Mouse (Mus musculus) liver, embryonic 14.5 days (tissue): Measurements from ENCODE around the gene Tspear. TPM values are rescaled to one million over a fixed set of nuclear protein-coding genes. Genes with fewer than 3 reads are reported as not detected.
"Not testable (repeated sequence)": the region's sequence is repeated elsewhere in the genome, so short reads cannot be mapped to it uniquely, and the experiment has no call there.

Experiments
- ATAC-seq: fragments of 200-750 bp; cut with Nextera tagmentation; 2 replicates; pipeline ENCODE4 v1.8.0; 2017; ENCODE audit warnings: moderate number of reproducible peaks, mild to moderate bottlenecking, moderate library complexity; ENCODE audit not compliant: insufficient read depth
- DNase-seq, 3 experiments: peaks; one replicate each; pipeline ENCODE4 v3.0.0-alpha.2; 2012 to 2013; ENCODE audit warnings: low read depth in 3 of 3, low spot score in 3 of 3
- H3K27ac ChIP-seq: fragments of 300-500 bp; sonication (generic); 2 replicates; pipeline ENCODE4 v1.5.1; 2014; ENCODE audit warnings: moderate library complexity, mild to moderate bottlenecking, control low read depth, inconsistent platforms
- H3K27me3 ChIP-seq: fragments of 300-500 bp; sonication (generic); 2 replicates; pipeline ENCODE4 v1.6.1; 2014; ENCODE audit warnings: mild to moderate bottlenecking, low read length, moderate library complexity; ENCODE audit not compliant: control insufficient read depth, insufficient read depth
- H3K36me3 ChIP-seq: fragments of 300-500 bp; sonication (generic); replicated peaks from 2 replicates; pipeline ENCODE4 v1.6.1; 2014; ENCODE audit warnings: low read depth; ENCODE audit not compliant: control insufficient read depth, insufficient read depth
- H3K4me1 ChIP-seq, 2 experiments: fragments of 200-500 bp in 1 of 2; fragments of 300-500 bp in 1 of 2; sonication (generic) in 1 of 2; replicated peaks; 2 replicates each; pipeline ENCODE4 v1.6.1; 2012 to 2014; ENCODE audit warnings: antibody characterized with exemption in 1 of 2, inconsistent platforms in 1 of 2, low read length in 1 of 2; ENCODE audit not compliant: control insufficient read depth in 2 of 2, insufficient read depth in 2 of 2
- H3K4me2 ChIP-seq: fragments of 300-500 bp; sonication (generic); 2 replicates; pipeline ENCODE4 v1.6.1; 2014; ENCODE audit warnings: low read depth, mild to moderate bottlenecking, control low read depth, moderate library complexity
- H3K4me3 ChIP-seq, 2 experiments: fragments of 200-500 bp in 1 of 2; fragments of 300-500 bp in 1 of 2; sonication (generic) in 1 of 2; 2 replicates each; pipeline ENCODE4 v1.5.1; 2012 to 2014; ENCODE audit warnings: low read depth in 2 of 2, low read length in 2 of 2, mild to moderate bottlenecking in 2 of 2, control low read depth in 1 of 2, inconsistent platforms in 1 of 2, moderate library complexity in 1 of 2; ENCODE audit not compliant: insufficient read depth in 1 of 2
- H3K9ac ChIP-seq: fragments of 300-500 bp; sonication (generic); replicated peaks from 2 replicates; pipeline ENCODE4 v1.6.1; 2014; ENCODE audit warnings: mild to moderate bottlenecking, control low read depth, moderate library complexity
- H3K9me3 ChIP-seq: fragments of 300-500 bp; sonication (generic); 2 replicates; pipeline ENCODE4 v1.6.1; 2016; ENCODE audit warnings: low read length, mixed read lengths; ENCODE audit not compliant: control insufficient read depth
- CTCF ChIP-seq: IDR thresholded peaks from 2 replicates; pipeline ENCODE4 v1.5.1; 2016; ENCODE audit warnings: antibody characterized with exemption, low read depth, control low read depth
- EP300 ChIP-seq: IDR thresholded peaks from 2 replicates; pipeline ENCODE4 v1.6.1; 2016; ENCODE audit warnings: antibody characterized with exemption, low read depth
- WGBS: fragments of 180-500 bp; shearing (Covaris S2); extraction: QIAGEN DNeasy Blood & Tissue Kit; methylation state at CpG from one replicate; pipeline ENCODE4 v1.1.7; 2014; ENCODE audit not compliant: insufficient replicate concordance; 5-methylcytosine and 5-hydroxymethylcytosine counted together
- polyA plus RNA-seq, 2 experiments: library from polyadenylated mRNA; depleted of rRNA in 1 of 2; stranded (reverse) in 1 of 2; unstranded in 1 of 2; fragments of >200 nt; fragmentation: Nextera tagmentation in 1 of 2; extraction: Ambion mirVana in 1 of 2; gene quantifications; 2 replicates each; pipeline versions ENCODE4 v1.2.1 to v1.2.3; 2012 to 2014

Gene Tspear
- polyA plus RNA-seq, 2 experiments: 0.03 TPM; not detected in 1

GRCm38 (mm10) chr10:77706326-77706725, 20.0 kb downstream of the Tspear start, which contains the start of gene Gm10272:
Gene Gm10272 (plus strand): TSS chr10:77706626.
- Histone ChIP-seq H3K27me3 (no peaks in the 10 kb centered on the region), H3K4me3 (no peak within 1 kb of the TSS), H3K4me2 (no peak within 1 kb of the TSS), H3K27ac (no peak within 1 kb of the TSS), H3K9me3 (no peaks in the 10 kb centered on the region), H3K4me1 (no peaks in the 10 kb centered on the region), H3K36me3 (no peaks in the 10 kb centered on the region), H3K9ac (no peak within 1 kb of the TSS)
- TF ChIP-seq EP300 (no peak), CTCF (no peak)
- ATAC-seq (no peak), DNase-seq (no peak)
- 78% methylated on average over 1 of the region's 1 CpGs for WGBS

DNA sequence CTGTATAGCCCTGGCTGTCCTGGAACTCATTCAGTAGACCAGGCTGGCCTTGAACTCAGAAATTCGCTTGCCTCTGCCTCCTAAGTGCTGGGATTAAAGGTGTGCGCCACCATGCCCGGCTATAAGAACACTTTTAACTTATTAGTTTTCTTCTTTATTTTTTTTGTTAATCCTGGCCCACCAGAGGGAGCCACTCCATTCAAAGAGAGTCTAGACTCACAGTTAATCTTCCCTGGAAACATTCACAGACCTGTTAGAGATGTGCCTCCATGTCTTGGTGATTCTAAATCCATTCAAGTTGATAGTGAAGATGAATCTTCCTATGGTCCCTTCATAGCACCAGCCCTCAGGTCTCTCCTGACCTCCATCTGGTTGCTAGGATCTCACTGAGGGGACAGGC, 23.5 kb downstream of the Tspear start:
- 59% methylated on average over 3 of the region's 3 CpGs for WGBS
- Histone ChIP-seq H3K27me3 (no peaks in the 10 kb centered on the region), H3K36me3 (no peaks in the 10 kb centered on the region), H3K4me1 (no peaks in the 10 kb centered on the region), H3K4me3 (no peak overlapping the region), H3K9me3 (no peaks in the 10 kb centered on the region), H3K4me2 (no peak overlapping the region), H3K27ac (no peak overlapping the region), H3K9ac (no peak overlapping the region)
- ATAC-seq (no peak), DNase-seq (no peak)
- no peak for TF ChIP-seq CTCF
- no peak for TF ChIP-seq EP300

DNA sequence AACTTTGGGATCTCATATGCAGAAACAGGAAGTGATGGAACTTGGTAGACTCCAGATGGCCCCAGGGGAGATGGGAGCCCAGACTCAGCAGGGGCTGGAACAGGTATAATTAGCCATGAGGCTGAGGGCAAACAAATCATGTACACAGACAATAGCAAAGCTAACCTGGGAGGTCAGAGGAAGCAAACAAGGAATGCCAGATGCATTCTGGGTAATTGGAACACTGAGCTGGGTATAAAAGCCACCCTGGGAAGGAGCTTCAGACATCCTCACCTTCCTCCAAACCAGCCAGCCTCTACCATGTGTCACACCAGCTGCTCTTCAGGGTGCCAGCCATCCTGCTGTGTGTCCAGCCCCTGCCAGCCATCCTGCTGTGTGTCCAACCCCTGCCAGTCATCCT, 24.8 kb downstream of the Tspear start, which contains the start of gene Gm10024:
Gene Gm10024, plus strand, starts transcription at position 301 of the 400 bp plus-strand sequence.
- not testable (repeated sequence) for H3K27ac ChIP-seq, ATAC-seq, H3K4me2 ChIP-seq

DNA sequence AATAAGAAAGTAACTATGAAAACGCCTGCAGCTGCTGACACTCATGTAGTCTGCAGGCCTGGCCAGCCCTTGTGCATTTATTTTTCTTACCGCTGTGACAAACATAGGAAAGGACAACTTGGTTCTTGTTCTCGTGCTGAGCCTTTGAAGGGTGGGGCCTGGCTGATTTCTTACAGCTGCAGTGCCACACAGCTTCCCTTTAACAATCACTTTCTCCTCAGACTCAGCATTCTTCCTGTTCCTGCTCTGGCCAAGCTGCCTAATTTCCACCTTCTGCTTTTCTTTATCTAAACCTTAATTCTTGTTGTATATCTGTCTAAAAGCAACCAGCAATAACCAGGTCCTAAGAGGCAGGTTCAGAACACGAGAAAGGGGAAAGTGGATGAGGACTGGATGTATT, 27.4 kb downstream of the Tspear start:
- H3K4me2 ChIP-seq: no peak overlapping the region
- no peaks in the 10 kb centered on the region for H3K9me3 ChIP-seq
- H3K27me3 ChIP-seq: no peaks in the 10 kb centered on the region
- WGBS: 29% methylated on average over 4 of the region's 4 CpGs
- H3K36me3 ChIP-seq: no peaks in the 10 kb centered on the region
- no peaks in the 10 kb centered on the region for H3K4me1 ChIP-seq
- H3K27ac ChIP-seq: no peak overlapping the region
- DNase-seq (no peak), ATAC-seq (no peak)
- no peak overlapping the region for H3K4me3 ChIP-seq
- no peak for TF ChIP-seq CTCF
- no peak for TF ChIP-seq EP300
- H3K9ac ChIP-seq: no peak overlapping the region

More for the DNA sequence above, 24.8 kb downstream of the Tspear start, which contains the start of gene Gm10024:
- H3K4me1 ChIP-seq, H3K9ac ChIP-seq, H3K36me3 ChIP-seq, DNase-seq, H3K9me3 ChIP-seq, H3K27me3 ChIP-seq, H3K4me3 ChIP-seq: not testable (repeated sequence)

- TF ChIP-seq CTCF: no peak
- Histone ChIP-seq H3K9ac (no peak within 1 kb of the TSS), H3K4me2 (no peak within 1 kb of the TSS), H3K27me3 (no peaks in the 10 kb centered on the region), H3K9me3 (no peaks in the 10 kb centered on the region), H3K4me1 (no peaks in the 10 kb centered on the region), H3K36me3 (no peaks in the 10 kb centered on the region), H3K27ac (no peak within 1 kb of the TSS), H3K4me3 (no peak within 1 kb of the TSS)
- WGBS: 48% methylated on average over 1 of the region's 1 CpGs
- DNase-seq (no peak), ATAC-seq (no peak)
These were observed 29.1 kb downstream of the Tspear start, which contains the start of gene Gm10142 for GRCm38 (mm10) chr10:77715507-77715906. Gene Gm10142 (plus strand): TSS chr10:77715807.

DNA sequence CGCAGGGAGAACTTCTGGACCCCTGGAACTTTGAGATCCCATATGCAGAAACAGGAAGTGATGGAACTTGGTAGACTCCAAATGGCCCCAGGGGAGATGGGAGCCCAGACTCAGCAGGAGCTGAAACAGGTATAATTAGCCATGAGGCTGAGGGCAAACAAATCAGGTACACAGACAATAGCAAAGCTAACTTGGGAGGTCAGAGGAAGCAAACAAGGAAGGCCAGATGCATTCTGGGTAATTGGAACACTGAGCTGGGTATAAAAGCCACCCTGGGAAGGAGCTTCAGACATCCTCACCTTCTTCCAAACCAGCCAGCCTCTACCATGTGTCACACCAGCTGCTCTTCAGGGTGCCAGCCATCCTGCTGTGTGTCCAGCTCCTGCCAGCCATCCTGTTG, 33.9 kb downstream of the Tspear start, which contains the start of gene Krtap12-1:
Gene Krtap12-1, plus strand, starts transcription at position 301 of the 400 bp plus-strand sequence.
- not testable (repeated sequence) for H3K27me3 ChIP-seq, H3K4me1 ChIP-seq, H3K4me3 ChIP-seq, H3K27ac ChIP-seq, H3K4me2 ChIP-seq, H3K36me3 ChIP-seq, H3K9me3 ChIP-seq, ATAC-seq, DNase-seq, H3K9ac ChIP-seq
- 54% methylated on average over 1 of the region's 1 CpGs for WGBS
